Mouse (Mus musculus): ENCODE data around the gene Dtymk. TPM values are rescaled to one million over a fixed set of nuclear protein-coding genes. Genes with fewer than 3 reads are reported as not detected.
"Not testable (repeated sequence)": the region's sequence is repeated elsewhere in the genome, so short reads cannot be mapped to it uniquely, and the experiment has no call there.

Dtymk gene
- polyA plus RNA-seq, 1 experiment from 2014 or later: 78.9 TPM

DNA sequence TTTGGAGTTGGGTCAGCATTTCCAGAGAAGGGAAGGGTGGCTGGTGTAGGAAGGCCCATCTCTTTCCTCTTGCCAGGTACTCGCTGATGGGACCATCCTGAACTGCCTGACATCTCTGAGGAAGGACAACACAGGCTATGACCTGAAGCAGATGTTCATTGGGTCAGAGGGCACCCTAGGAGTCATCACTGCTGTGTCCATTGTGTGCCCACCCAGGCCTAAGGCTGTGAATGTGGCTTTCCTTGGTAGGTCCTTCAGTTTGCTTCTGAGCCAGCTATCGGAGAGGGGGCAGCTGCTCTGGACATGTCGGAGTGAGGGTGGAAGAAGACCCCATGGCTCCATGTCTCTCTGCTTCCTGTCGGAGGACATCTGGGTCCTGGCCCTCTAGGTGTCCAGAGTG lies 33.5 kb upstream of the Dtymk start:
- Histone ChIP-seq H3K9ac (replicated peaks) (no peak overlapping the region), H3K4me2 (ENCODE audit: low read depth, low read length) (no peak overlapping the region), H3K4me1 (ENCODE audit: insufficient read depth) (no peaks in the 10 kb centered on the region), H3K4me3 (ENCODE audit: low read depth, low read length) (no peak overlapping the region), H3K27me3 (ENCODE audit: insufficient read depth, low read length) (no peaks in the 10 kb centered on the region), H3K27ac (ENCODE audit: low read depth) (no peak overlapping the region), H3K9me3 (ENCODE audit: low read length) (no peaks in the 10 kb centered on the region), H3K36me3 (replicated peaks; ENCODE audit: insufficient read depth, low read length) (0 out of 2 replicates have a peak, but pooled peaks cover 2% of the 10 kb centered on the region)
- TF ChIP-seq EP300 (IDR thresholded peaks at IDR 0.05; ENCODE audit: low read depth): no peak
- no peak for TF ChIP-seq CTCF (IDR thresholded peaks at IDR 0.05; ENCODE audit: low read depth)
- DNase-seq (no peak), ATAC-seq (no peak)
- 91% methylated on average over 4 of the region's 4 CpGs for WGBS (ENCODE audit: insufficient replicate concordance)

DNA sequence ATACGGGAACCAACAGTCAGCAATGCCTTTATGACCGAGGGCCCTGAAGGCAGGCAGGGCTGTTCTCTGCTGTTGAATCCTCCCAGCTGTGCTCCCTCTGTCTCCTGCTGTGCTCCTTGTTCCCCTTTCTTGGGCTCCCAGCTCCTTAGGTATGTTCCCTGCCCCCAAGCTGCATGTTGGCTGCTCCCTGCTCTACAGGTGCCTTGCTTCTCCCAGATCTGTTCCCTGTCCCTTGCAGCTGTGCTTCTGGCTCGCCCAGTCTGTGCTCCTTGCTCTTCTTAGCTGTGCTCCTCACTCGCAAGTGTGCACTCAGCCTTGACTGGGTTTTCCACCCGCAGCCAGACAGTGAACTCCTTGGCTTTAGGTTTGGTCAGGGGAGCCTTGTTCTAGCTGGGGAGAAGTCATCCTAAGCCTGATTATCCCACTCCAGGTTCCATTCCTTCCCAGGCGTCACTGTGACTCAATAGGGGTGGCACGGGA lies 33.0 kb upstream of the Dtymk start:
- Histone ChIP-seq H3K4me2 (ENCODE audit: low read depth, low read length) (no peak overlapping the region), H3K36me3 (replicated peaks; ENCODE audit: insufficient read depth, low read length) (0 out of 2 replicates have a peak, but pooled peaks cover 2% of the 10 kb centered on the region), H3K4me1 (ENCODE audit: insufficient read depth) (no peaks in the 10 kb centered on the region), H3K9ac (replicated peaks) (no peak overlapping the region), H3K27me3 (ENCODE audit: insufficient read depth, low read length) (no peaks in the 10 kb centered on the region), H3K27ac (ENCODE audit: low read depth) (no peak overlapping the region), H3K4me3 (ENCODE audit: low read depth, low read length) (no peak overlapping the region), H3K9me3 (ENCODE audit: low read length) (no peaks in the 10 kb centered on the region)
- DNase-seq (no peak), ATAC-seq (no peak)
- 86% methylated on average over 7 of the region's 7 CpGs for WGBS (ENCODE audit: insufficient replicate concordance)
- no peak for TF ChIP-seq EP300 (IDR thresholded peaks at IDR 0.05; ENCODE audit: low read depth)
- no peak for TF ChIP-seq CTCF (IDR thresholded peaks at IDR 0.05; ENCODE audit: low read depth)

DNA sequence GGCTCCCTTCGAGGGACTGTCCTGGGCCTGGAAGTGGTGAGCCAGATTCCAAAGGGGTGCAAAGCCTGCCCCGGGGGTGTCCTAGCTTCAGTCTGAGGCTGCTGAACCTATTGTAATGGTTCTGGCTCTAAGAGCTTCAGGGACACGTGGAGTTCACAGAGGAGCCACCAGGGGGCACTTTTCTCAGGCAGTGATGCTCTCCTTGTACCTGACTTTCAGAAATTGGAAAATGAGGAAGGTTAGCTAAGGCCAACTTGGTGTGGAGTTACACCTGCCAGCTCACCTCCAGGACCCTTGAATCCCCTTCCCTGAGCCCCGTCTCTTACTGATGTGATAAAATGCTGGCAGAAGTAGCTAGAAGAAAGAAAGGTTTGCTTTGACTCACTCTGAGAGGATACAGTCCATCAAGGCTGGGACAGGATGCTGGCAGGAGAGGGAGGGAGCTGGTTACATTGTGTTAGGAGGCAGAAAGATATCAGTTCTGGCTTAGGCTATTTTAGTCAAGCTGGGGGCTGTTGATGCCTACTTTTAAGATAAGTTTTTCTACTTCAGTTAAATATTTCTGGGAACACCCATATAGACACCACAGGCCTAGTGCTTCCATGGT lies 31.1 kb upstream of the Dtymk start:
- peak; percentile 43 for TF ChIP-seq CTCF (IDR thresholded peaks at IDR 0.05; ENCODE audit: low read depth)
- DNase-seq; H3K4me2 ChIP-seq (ENCODE audit: low read depth, low read length); H3K4me3 ChIP-seq (ENCODE audit: low read depth, low read length); H3K9me3 ChIP-seq (ENCODE audit: low read length); ATAC-seq; H3K27ac ChIP-seq (ENCODE audit: low read depth); H3K4me1 ChIP-seq (ENCODE audit: insufficient read depth); H3K9ac ChIP-seq (replicated peaks); H3K27me3 ChIP-seq (ENCODE audit: insufficient read depth, low read length); H3K36me3 ChIP-seq (replicated peaks; ENCODE audit: insufficient read depth, low read length): not testable (repeated sequence)
- WGBS (ENCODE audit: insufficient replicate concordance): 52% methylated on average over 2 of the region's 4 CpGs

DNA sequence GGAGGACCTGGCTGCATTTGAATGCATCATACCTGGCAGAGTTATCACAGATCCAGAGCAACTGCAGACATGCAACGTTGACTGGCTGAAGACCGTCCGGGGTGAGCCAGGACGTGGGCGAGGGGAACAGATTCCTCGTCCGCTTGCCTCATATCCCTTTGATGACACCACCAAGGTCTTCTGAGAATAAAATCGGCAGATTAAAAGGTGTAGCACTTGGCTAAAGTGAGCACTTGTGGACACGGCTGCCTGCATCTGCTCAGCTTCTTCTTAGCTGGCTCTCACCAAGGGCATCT lies 24.8 kb upstream of the Dtymk start:
- Histone ChIP-seq H3K9ac (replicated peaks) (no peak overlapping the region), H3K4me1 (ENCODE audit: insufficient read depth) (peaks cover 20% of the 10 kb centered on the region), H3K27me3 (ENCODE audit: insufficient read depth, low read length) (no peaks in the 10 kb centered on the region), H3K9me3 (ENCODE audit: low read length) (no peaks in the 10 kb centered on the region), H3K4me3 (ENCODE audit: low read depth, low read length) (no peak overlapping the region), H3K27ac (ENCODE audit: low read depth) (0 out of 2 replicates have a peak overlapping the region, but pooled peaks have one; percentile 99), H3K36me3 (replicated peaks; ENCODE audit: insufficient read depth, low read length) (peaks cover 2% of the 10 kb centered on the region), H3K4me2 (ENCODE audit: low read depth, low read length) (peak overlapping the region; percentile 84)
- ATAC-seq (no peak), DNase-seq (no peak)
- 90% methylated on average over 9 of the region's 9 CpGs for WGBS (ENCODE audit: insufficient replicate concordance)
- no peak for TF ChIP-seq EP300 (IDR thresholded peaks at IDR 0.05; ENCODE audit: low read depth)

DNA sequence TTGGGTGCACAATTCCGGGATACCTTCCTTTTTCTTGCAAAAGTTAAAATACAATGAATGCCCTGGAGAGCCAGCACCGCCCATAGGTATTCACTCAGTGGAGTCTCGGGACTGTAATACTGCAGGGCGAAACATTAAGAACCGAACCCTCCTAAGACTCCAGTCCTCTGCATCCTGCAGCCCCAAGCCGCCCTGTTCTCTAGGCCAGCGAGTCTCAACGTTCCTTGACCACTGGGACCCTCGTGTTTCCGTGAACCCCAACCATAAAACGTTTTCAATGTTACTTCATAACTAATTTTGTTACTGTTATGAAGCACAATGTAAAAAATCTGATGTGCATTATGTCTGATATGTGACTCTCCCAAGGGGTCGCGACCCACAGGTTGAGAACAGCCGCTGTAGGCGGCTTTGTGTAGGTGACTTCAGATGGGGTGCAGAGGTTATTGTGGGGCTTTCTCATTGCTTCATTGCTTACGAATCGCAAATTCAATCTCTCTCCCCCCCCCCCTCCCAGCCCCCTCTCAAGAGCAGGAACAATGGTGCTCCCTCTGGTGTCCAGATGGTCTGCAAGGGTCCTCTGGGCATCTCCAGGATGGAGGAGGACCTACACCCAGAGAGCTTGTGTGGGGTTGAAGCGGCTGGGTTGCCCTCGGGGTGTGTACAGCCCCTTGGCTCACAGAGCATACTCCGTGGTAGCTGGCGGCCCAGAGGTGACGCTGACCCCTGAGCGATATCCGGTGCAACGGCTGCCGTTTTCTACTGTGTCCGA lies 24.2 kb upstream of the Dtymk start:
- H3K4me2 ChIP-seq (ENCODE audit: low read depth, low read length): peak overlapping the region; percentile 84
- H3K4me1 ChIP-seq (ENCODE audit: insufficient read depth): peaks cover 20% of the 10 kb centered on the region
- peaks cover 7% of the 10 kb centered on the region for H3K36me3 ChIP-seq (replicated peaks; ENCODE audit: insufficient read depth, low read length)
- peak overlapping the region; percentile 99 for H3K27ac ChIP-seq (ENCODE audit: low read depth)
- no peaks in the 10 kb centered on the region for H3K9me3 ChIP-seq (ENCODE audit: low read length)
- no peaks in the 10 kb centered on the region for H3K27me3 ChIP-seq (ENCODE audit: insufficient read depth, low read length)
- 43% methylated on average over 27 of the region's 27 CpGs for WGBS (ENCODE audit: insufficient replicate concordance)
- DNase-seq: no peak
- no peak for ATAC-seq
- 0 out of 2 replicates have a peak, but pooled peaks have one; percentile 19 for TF ChIP-seq CTCF (IDR thresholded peaks at IDR 0.05; ENCODE audit: low read depth)
- TF ChIP-seq EP300 (IDR thresholded peaks at IDR 0.05; ENCODE audit: low read depth): no peak
- peak overlapping the region; percentile 53 for H3K4me3 ChIP-seq (ENCODE audit: low read depth, low read length)
- peak overlapping the region; percentile 77 for H3K9ac ChIP-seq (replicated peaks)

GRCm38 (mm10) chr1:93825105-93825674 lies 23.5 kb upstream of the Dtymk start:
- under 1% methylated on average over 30 of the region's 30 CpGs for WGBS (ENCODE audit: insufficient replicate concordance)
- H3K4me3 ChIP-seq (ENCODE audit: low read depth, low read length): peak overlapping the region; percentile 53
- no peaks in the 10 kb centered on the region for H3K27me3 ChIP-seq (ENCODE audit: insufficient read depth, low read length)
- H3K9me3 ChIP-seq (ENCODE audit: low read length): no peaks in the 10 kb centered on the region
- H3K4me2 ChIP-seq (ENCODE audit: low read depth, low read length): peak overlapping the region; percentile 84
- DNase-seq: peak; percentile 94
- H3K27ac ChIP-seq (ENCODE audit: low read depth): peak overlapping the region; percentile 99
- peaks cover 14% of the 10 kb centered on the region for H3K36me3 ChIP-seq (replicated peaks; ENCODE audit: insufficient read depth, low read length)
- peaks cover 20% of the 10 kb centered on the region for H3K4me1 ChIP-seq (ENCODE audit: insufficient read depth)
- H3K9ac ChIP-seq (replicated peaks): peak overlapping the region; percentile 77
- TF ChIP-seq EP300 (IDR thresholded peaks at IDR 0.05; ENCODE audit: low read depth) (no peak), CTCF (IDR thresholded peaks at IDR 0.05; ENCODE audit: low read depth) (peak; percentile 43)
- ATAC-seq: peak; percentile 99
